Mouse (Mus musculus) brain, embryonic 14.5 days (tissue): ENCODE data around the gene Amy2a3. TPM values are rescaled to one million over a fixed set of nuclear protein-coding genes. Genes with fewer than 3 reads are reported as not detected.
"Not testable (repeated sequence)": the region's sequence is repeated elsewhere in the genome, so short reads cannot be mapped to it uniquely, and the experiment has no call there.

Experiments
- DNase-seq: peaks from one replicate; pipeline ENCODE4 v3.0.0-alpha.2; 2011; ENCODE audit warnings: low read depth
- polyA plus RNA-seq: library from polyadenylated mRNA; depleted of rRNA; stranded (reverse); fragments of >200 nt; gene quantifications from 2 replicates; pipeline ENCODE4 v1.2.3, GENCODE M21; 2012; rRNA removed

The Amy2a3 gene
- 0.04 and 0.06 TPM in 2 replicates for polyA plus RNA-seq

GRCm38 (mm10) chr3:113323952-113324351 lies at the start of gene Amy2a3:
Gene Amy2a3, minus strand, starts transcription at chr3:113324052.
- not testable (repeated sequence) for DNase-seq

- DNase-seq = not testable (repeated sequence)
Observed at GRCm38 (mm10) chr3:113356558-113356957, 32.7 kb upstream of the Amy2a3 start, which contains the start of gene Amy2a2. Gene Amy2a2, minus strand, starts transcription at chr3:113356658.

GRCm38 (mm10) chr3:113345484-113345883 lies 21.6 kb upstream of the Amy2a3 start:
- DNase-seq = not testable (repeated sequence)

- DNase-seq = not testable (repeated sequence)
Observed at GRCm38 (mm10) chr3:113312937-113313336, 10.9 kb downstream of the Amy2a3 start.

GRCm38 (mm10) chr3:113291349-113291748 lies 32.5 kb downstream of the Amy2a3 start, which contains the start of gene Amy2a4:
Gene Amy2a4, minus strand, starts transcription at chr3:113291449.
- not testable (repeated sequence) for DNase-seq

GRCm38 (mm10) chr3:113280285-113280684 lies 43.6 kb downstream of the Amy2a3 start:
- not testable (repeated sequence) for DNase-seq

GRCm38 (mm10) chr3:113279586-113279985 lies 44.3 kb downstream of the Amy2a3 start:
- DNase-seq = not testable (repeated sequence)

Other genes with a start within 250 kb of the Amy2a3 start
- not detected in 2 replicates for gene Amy2a5, start 65.2 kb downstream of the Amy2a3 start, polyA plus RNA-seq
- gene Amy2a4, start 32.6 kb downstream of the Amy2a3 start, polyA plus RNA-seq = 0.04 and 0.06 TPM in 2 replicates
- gene Amy2a2, start 32.6 kb upstream of the Amy2a3 start, polyA plus RNA-seq = 0.04 and 0.06 TPM in 2 replicates
- 0.23 TPM in 1 of 2 replicates, not detected in the other for gene Amy2a1, start 208.4 kb upstream of the Amy2a3 start, polyA plus RNA-seq